Mouse (Mus musculus) subcutaneous adipose tissue, adult 2 months (tissue): ENCODE data around the gene Vmn2r52. TPM values are rescaled to one million over a fixed set of nuclear protein-coding genes. Genes with fewer than 3 reads are reported as not detected.

Experiments used
- polyA plus RNA-seq: library from polyadenylated mRNA; depleted of rRNA; stranded (reverse); fragments of >200 nt; gene quantifications from 2 replicates; pipeline ENCODE4 v1.2.3, GENCODE M21; 2012; ENCODE audit warnings: low replicate concordance; rRNA removed

Gene Vmn2r52
- not detected in 2 replicates for polyA plus RNA-seq

GRCm38 (mm10) chr7:10176473-10176872 lies at the start of gene Vmn2r52:
Gene Vmn2r52 (minus strand): TSS chr7:10176573.

GRCm38 (mm10) chr7:10105641-10106040 lies 70.7 kb downstream of the Vmn2r52 start, which contains the start of gene Vmn2r51:
Gene Vmn2r51 (minus strand): TSS chr7:10105741.

Other genes starting within 250 kb of the Vmn2r52 start
- not detected in 2 replicates for gene Vmn2r48, start 223.0 kb downstream of the Vmn2r52 start, polyA plus RNA-seq
- gene Vmn2r49, start 184.3 kb downstream of the Vmn2r52 start, polyA plus RNA-seq = not detected in 2 replicates
- gene Vmn2r50, start 123.3 kb downstream of the Vmn2r52 start, polyA plus RNA-seq = not detected in 2 replicates
- not detected in 2 replicates for gene Vmn2r51, start 70.8 kb downstream of the Vmn2r52 start, polyA plus RNA-seq
- not detected in 2 replicates for gene Vmn1r66, start 101.4 kb upstream of the Vmn2r52 start, polyA plus RNA-seq